Mouse (Mus musculus): ENCODE measurements around the gene Hrc. TPM values are rescaled to one million over a fixed set of nuclear protein-coding genes. Genes with fewer than 3 reads are reported as not detected.

The Hrc gene
- total and polyA plus RNA-seq, 3 experiments: 0.22 TPM; not detected in 2

DNA sequence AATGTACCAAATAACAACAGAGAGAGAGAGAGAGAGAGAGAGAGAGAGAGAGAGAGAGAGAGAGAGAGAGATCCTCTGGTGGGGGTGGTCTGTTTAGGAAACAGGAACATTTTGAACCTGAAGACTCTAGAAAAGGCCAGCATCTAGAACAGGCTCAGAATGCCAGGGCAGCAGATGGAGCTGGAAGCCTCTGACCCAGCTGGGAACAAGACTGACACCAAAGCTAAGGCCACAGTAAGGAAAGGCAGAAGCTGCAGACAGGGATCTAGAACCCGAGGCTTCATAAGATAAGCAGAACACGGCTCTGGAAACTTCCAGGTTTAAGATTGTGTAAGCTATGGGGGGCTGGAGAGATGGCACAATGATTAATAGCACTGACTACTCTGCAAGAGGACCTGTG is 28.9 kb downstream of the Hrc start:
- Histone ChIP-seq H3K9me3 (replicated peaks; ENCODE audit: insufficient read depth, low read length) (no peaks in the 10 kb centered on the region), H3K27ac (ENCODE audit: control insufficient read depth, low read depth, low read length) (no peak overlapping the region), H3K36me3 (ENCODE audit: control insufficient read depth in 1 of 2, insufficient read depth in 2 of 2, low read length in 2 of 2) (peaks cover 0 to 17% of the 10 kb centered on the region in 2 experiments; a peak in 2 of 4 replicates), H3K9ac (ENCODE audit: control insufficient read depth, low read depth, low read length, poor library complexity, severe bottlenecking) (no peak overlapping the region), H3K4me1 (ENCODE audit: control insufficient read depth in 1 of 2, insufficient read depth in 2 of 2, low read length in 2 of 2) (peaks cover 6 to 31% of the 10 kb centered on the region in 2 experiments), H3K27me3 (ENCODE audit: control insufficient read depth in 1 of 2, insufficient read depth in 2 of 2, low read length in 2 of 2) (no peaks in the 10 kb centered on the region), H3K79me2 (ENCODE audit: control insufficient read depth, insufficient read depth, low read length, poor library complexity) (no peaks in the 10 kb centered on the region; the same call in 1 of the 2 replicates), H3K4me3 (ENCODE audit: control insufficient read depth in 1 of 2, insufficient read depth in 1 of 2, low read depth in 2 of 2, low read length in 2 of 2) (no peak overlapping the region)
- no peak for TF ChIP-seq NELFE (IDR thresholded peaks at IDR 0.05; ENCODE audit: low read depth, low read length)
- TF ChIP-seq MAFK (IDR thresholded peaks at IDR 0.05; ENCODE audit: borderline replicate concordance, low read depth, low read length): no peak
- no peak for TF ChIP-seq CHD2 (IDR thresholded peaks at IDR 0.05; ENCODE audit: low read length)
- no peak for TF ChIP-seq USF2 (IDR thresholded peaks at IDR 0.05; ENCODE audit: borderline replicate concordance in 1 of 2, insufficient read depth in 1 of 2, low read depth in 1 of 2, low read length in 2 of 2)
- no peak for TF ChIP-seq MYB (IDR thresholded peaks at IDR 0.05; ENCODE audit: low read depth, low read length)
- TF ChIP-seq JUND (IDR thresholded peaks at IDR 0.05; ENCODE audit: low read depth, low read length): no peak
- no peak for TF ChIP-seq MAX (IDR thresholded peaks at IDR 0.05; ENCODE audit: low read length)
- no peak for TF ChIP-seq POLR2AphosphoS5 (IDR thresholded peaks at IDR 0.05; ENCODE audit: borderline replicate concordance, low read depth, low read length)
- no peak for TF ChIP-seq MYC (IDR thresholded peaks at IDR 0.05; ENCODE audit: low read depth, low read length)
- no peak for TF ChIP-seq MAZ (IDR thresholded peaks at IDR 0.05; ENCODE audit: low read depth, low read length)
- no peak for TF ChIP-seq SMC3 (IDR thresholded peaks at IDR 0.05; ENCODE audit: low read depth, low read length)
- no peak for TF ChIP-seq HCFC1 (IDR thresholded peaks at IDR 0.05; ENCODE audit: low read depth, low read length)
- TF ChIP-seq POLR2A (IDR thresholded peaks at IDR 0.05; ENCODE audit: control insufficient read depth in 1 of 2, insufficient read depth in 1 of 2, low read depth in 1 of 2, low read length in 2 of 2, poor library complexity in 1 of 2): no peak
- TF ChIP-seq RAD21 (IDR thresholded peaks at IDR 0.05; ENCODE audit: low read depth, low read length): no peak
- no peak for TF ChIP-seq BHLHE40 (IDR thresholded peaks at IDR 0.05; ENCODE audit: borderline replicate concordance, low read depth, low read length)
- TF ChIP-seq MXI1 (IDR thresholded peaks at IDR 0.05; ENCODE audit: low read depth, low read length): no peak
- TF ChIP-seq SIN3A (IDR thresholded peaks at IDR 0.05; ENCODE audit: low read length): no peak
- TF ChIP-seq EP300 (IDR thresholded peaks at IDR 0.05; ENCODE audit: low read depth in 1 of 2, low read length in 2 of 2): no peak
- no peak for TF ChIP-seq RCOR1 (IDR thresholded peaks at IDR 0.05; ENCODE audit: low read depth, low read length)
- no peak for DNase-seq (ENCODE audit: low read depth, low spot score)

DNA sequence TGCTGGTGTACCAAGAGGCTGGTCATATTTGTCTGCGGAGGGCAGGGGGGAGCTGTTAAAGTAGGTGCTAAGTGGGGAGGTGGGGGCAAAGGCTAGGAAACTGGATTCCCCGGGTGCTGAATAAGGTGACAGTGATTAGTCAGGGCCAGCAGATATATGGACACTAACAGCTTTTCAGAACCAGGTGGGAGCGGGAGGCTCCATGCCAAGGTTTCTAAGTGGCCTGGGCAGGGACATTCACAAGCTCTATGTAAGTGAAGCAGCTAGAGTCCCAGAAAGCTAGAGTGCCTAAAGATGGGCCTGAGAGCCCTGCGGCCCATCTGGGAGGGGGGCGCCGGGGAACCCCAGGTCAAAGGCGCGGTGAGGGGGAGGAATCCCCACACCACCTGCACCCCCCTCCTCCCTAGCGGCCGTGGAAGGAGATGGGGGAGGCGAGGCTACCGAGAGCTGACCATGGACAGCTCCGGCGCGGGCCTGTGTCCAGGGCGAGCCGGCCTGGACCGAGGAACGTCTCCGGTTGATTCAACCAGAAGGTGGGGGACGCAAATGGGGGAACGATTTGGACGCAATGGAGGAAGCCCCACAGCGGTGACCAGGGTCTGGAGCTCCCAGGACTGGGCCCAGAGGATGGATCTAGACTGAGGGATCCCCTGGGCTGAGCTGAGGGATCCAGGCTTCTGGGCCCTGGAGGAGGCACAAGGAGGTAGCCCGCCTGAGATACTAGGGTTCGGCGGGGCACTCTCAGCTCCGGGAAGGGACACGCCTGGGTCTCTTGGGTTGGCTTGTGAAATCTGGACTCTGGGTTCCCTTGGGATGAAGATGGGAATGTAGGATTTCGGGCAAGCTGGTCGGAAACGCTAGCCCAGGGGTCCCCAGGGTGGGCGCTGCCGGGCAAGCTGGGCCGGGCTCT is 30.9 kb downstream of the Hrc start:
- no peak for DNase-seq (ENCODE audit: low read depth, low spot score)
- no peak for TF ChIP-seq JUND (IDR thresholded peaks at IDR 0.05; ENCODE audit: low read depth, low read length)
- TF ChIP-seq TAL1 (IDR thresholded peaks at IDR 0.05; ENCODE audit: low read length): no peak
- TF ChIP-seq NELFE (IDR thresholded peaks at IDR 0.05; ENCODE audit: low read depth, low read length): no peak
- TF ChIP-seq MXI1 (IDR thresholded peaks at IDR 0.05; ENCODE audit: low read depth, low read length): no peak
- TF ChIP-seq GATA1 (IDR thresholded peaks at IDR 0.05; ENCODE audit: low read depth, low read length): no peak
- TF ChIP-seq RCOR1 (IDR thresholded peaks at IDR 0.05; ENCODE audit: low read depth, low read length): no peak
- no peak for TF ChIP-seq BHLHE40 (IDR thresholded peaks at IDR 0.05; ENCODE audit: borderline replicate concordance, low read depth, low read length)
- no peak for TF ChIP-seq CTCF (IDR thresholded peaks at IDR 0.05 in 2 of 3, conservative IDR thresholded peaks at IDR 0.05 in 1 of 3; ENCODE audit: control insufficient read depth in 1 of 3, insufficient read depth in 1 of 3, low read depth in 2 of 3, low read length in 3 of 3, poor library complexity in 1 of 3, severe bottlenecking in 1 of 3)
- Histone ChIP-seq H3K79me2 (ENCODE audit: control insufficient read depth, insufficient read depth, low read length, poor library complexity) (no peaks in the 10 kb centered on the region; the same call in 1 of the 2 replicates), H3K9me3 (replicated peaks; ENCODE audit: insufficient read depth, low read length) (no peaks in the 10 kb centered on the region), H3K36me3 (ENCODE audit: control insufficient read depth in 1 of 2, insufficient read depth in 2 of 2, low read length in 2 of 2) (peaks cover 0 to 13% of the 10 kb centered on the region in 2 experiments; a peak in 2 of 4 replicates), H3K27ac (ENCODE audit: control insufficient read depth, low read depth, low read length) (no peak overlapping the region), H3K9ac (ENCODE audit: control insufficient read depth, low read depth, low read length, poor library complexity, severe bottlenecking) (peak overlapping the region; percentile 74), H3K4me3 (ENCODE audit: control insufficient read depth in 1 of 2, insufficient read depth in 1 of 2, low read depth in 2 of 2, low read length in 2 of 2) (peak overlapping the region; percentile 60 to 96), H3K4me1 (ENCODE audit: control insufficient read depth in 1 of 2, insufficient read depth in 2 of 2, low read length in 2 of 2) (peaks cover 6 to 31% of the 10 kb centered on the region in 2 experiments), H3K27me3 (ENCODE audit: control insufficient read depth in 1 of 2, insufficient read depth in 2 of 2, low read length in 2 of 2) (no peaks in the 10 kb centered on the region)
